Mouse (Mus musculus) left cerebral cortex, adult 8-10 months (tissue): ENCODE results near the gene Pcnt. TPM values are rescaled to one million over a fixed set of nuclear protein-coding genes. Genes with fewer than 3 reads are reported as not detected.

ENCODE experiments used
- DNase-seq, 2 experiments: peaks; one replicate each; pipeline ENCODE4 v3.0.0; 2022; ENCODE audit warnings: low spot score in 2 of 2
- total RNA-seq, 4 experiments: library from RNA; stranded (reverse); gene quantifications; 2 replicates each; pipeline ENCODE4 v1.2.4; 2022

Gene Pcnt
- total RNA-seq, 4 experiments from 2014 or later: 26.1 to 33.6 (median 29.0) TPM

- DNase-seq: peak in 1 of 2 experiments; percentile 77
Observed at GRCm38 (mm10) chr10:76317623-76318022, 125.0 kb downstream of the Pcnt start.

GRCm38 (mm10) chr10:76316194-76316593 lies 126.4 kb downstream of the Pcnt start:
- DNase-seq: peak in 1 of 2 experiments; percentile 62

- no peak for DNase-seq
Observed at GRCm38 (mm10) chr10:76306738-76307137, 135.8 kb downstream of the Pcnt start.

Other genes with a start within 250 kb of the Pcnt start
- gene Prmt2, start 204.9 kb downstream of the Pcnt start, total RNA-seq: 10 to 100 TPM; 46.5 to 57.7 (median 56.5) TPM
- gene S100b, start 188.9 kb downstream of the Pcnt start, total RNA-seq: 100 to 1,000 TPM; 175 to 204 (median 187) TPM
- 10 to 100 TPM; 62.9 to 72.8 (median 64.5) TPM for gene Dip2a, start 97.5 kb downstream of the Pcnt start, total RNA-seq
- gene AC141477.1, start 2.3 kb downstream of the Pcnt start, total RNA-seq: not detected
- gene 2610028H24Rik, start 6.3 kb upstream of the Pcnt start, total RNA-seq: not detected
- gene Mcm3ap, start 26.1 kb upstream of the Pcnt start, total RNA-seq: 10 to 100 TPM; 46.2 to 56.3 (median 50.2) TPM
- gene Ybey, start 26.3 kb upstream of the Pcnt start, total RNA-seq: 1 to 10 TPM; 4.0 to 5.4 (median 4.0) TPM
- 10 to 100 TPM; 49.1 to 67.2 (median 58.5) TPM for gene Lss, start 88.8 kb upstream of the Pcnt start, total RNA-seq
- gene Spatc1l, start 119.5 kb upstream of the Pcnt start, total RNA-seq: not detected
- gene Ftcd, start 132.9 kb upstream of the Pcnt start, total RNA-seq: under 1 TPM in 2 of 4 experiments, not detected in 2; 0.15 to 0.17 TPM
- gene Col6a2, start 180.8 kb upstream of the Pcnt start, total RNA-seq: 10 to 100 TPM; 11.0 to 13.7 (median 11.7) TPM